Mouse (Mus musculus) liver, postnatal 0 days (tissue): Measurements from ENCODE around the gene Gm8251. TPM values are rescaled to one million over a fixed set of nuclear protein-coding genes. Genes with fewer than 3 reads are reported as not detected.

Experiments used
- ATAC-seq: fragments of 200-750 bp; cut with Nextera tagmentation; 2 replicates; pipeline ENCODE4 v1.8.0; 2017; ENCODE audit warnings: mild to moderate bottlenecking, moderate library complexity
- DNase-seq: peaks from one replicate; pipeline ENCODE4 v3.0.0-alpha.2; 2016
- H3K27ac ChIP-seq: fragments of 300-500 bp; sonication (generic); 2 replicates; pipeline ENCODE4 v1.5.1; 2014; ENCODE audit warnings: antibody characterized with exemption, moderate library complexity, mild to moderate bottlenecking, low read depth
- H3K27me3 ChIP-seq: fragments of 300-500 bp; sonication (generic); 2 replicates; pipeline ENCODE4 v1.6.1; 2014; ENCODE audit warnings: low read length, control low read depth, mixed read lengths; ENCODE audit not compliant: insufficient read depth
- H3K36me3 ChIP-seq: fragments of 300-500 bp; sonication (generic); replicated peaks from 2 replicates; pipeline ENCODE4 v1.6.1; 2014; ENCODE audit warnings: mild to moderate bottlenecking, control low read depth, low read length, moderate library complexity, mixed read lengths; ENCODE audit not compliant: insufficient read depth
- H3K4me1 ChIP-seq: fragments of 300-500 bp; sonication (generic); 2 replicates; pipeline ENCODE4 v1.6.1; 2014; ENCODE audit warnings: antibody characterized with exemption, mild to moderate bottlenecking, control low read depth; ENCODE audit not compliant: insufficient read depth
- H3K4me2 ChIP-seq: fragments of 300-500 bp; sonication (generic); 2 replicates; pipeline ENCODE4 v1.6.1; 2014; ENCODE audit warnings: low read depth, mild to moderate bottlenecking, low read length, moderate library complexity, mixed read lengths
- H3K4me3 ChIP-seq: fragments of 300-500 bp; sonication (generic); 2 replicates; pipeline ENCODE4 v1.5.1; 2014; ENCODE audit warnings: low read depth, low read length
- H3K9ac ChIP-seq: fragments of 300-500 bp; sonication (generic); replicated peaks from 2 replicates; pipeline ENCODE4 v1.6.1; 2014; ENCODE audit warnings: mild to moderate bottlenecking, moderate library complexity
- H3K9me3 ChIP-seq: fragments of 300-500 bp; sonication (generic); 2 replicates; pipeline ENCODE4 v1.6.1; 2016; ENCODE audit warnings: mild to moderate bottlenecking, control low read depth, low read length, mixed read lengths
- CTCF ChIP-seq: sonication (generic); IDR thresholded peaks from 2 replicates; pipeline ENCODE4 v1.5.1; 2016; ENCODE audit warnings: antibody characterized with exemption, low read depth
- EP300 ChIP-seq: IDR thresholded peaks from 2 replicates; pipeline ENCODE4 v1.6.1; 2016; ENCODE audit warnings: antibody characterized with exemption, low read depth, mild to moderate bottlenecking
- WGBS: fragments of 180-500 bp; shearing (Covaris S2); extraction: QIAGEN DNeasy Blood & Tissue Kit; methylation state at CpG from one replicate; pipeline ENCODE4 v1.1.7; 2014; ENCODE audit not compliant: insufficient replicate concordance; 5-methylcytosine and 5-hydroxymethylcytosine counted together
- polyA plus RNA-seq: library from polyadenylated mRNA; unstranded; fragments of >200 nt; fragmentation: Nextera tagmentation; extraction: Ambion mirVana; gene quantifications from 2 replicates; pipeline ENCODE4 v1.2.1, GENCODE M21; 2015

Gene Gm8251
- polyA plus RNA-seq, 1 experiment from 2014 or later, result 0.04 TPM

- H3K36me3 ChIP-seq, result no peaks in the 10 kb centered on the region
- no peak overlapping the region for H3K27ac ChIP-seq
- DNase-seq (no peak), ATAC-seq (no peak)
- H3K9me3 ChIP-seq, result no peaks in the 10 kb centered on the region
- H3K4me1 ChIP-seq, result no peaks in the 10 kb centered on the region
- TF ChIP-seq CTCF, result no peak
- no peak for TF ChIP-seq EP300
- WGBS, result 59% methylated on average over 2 of the region's 2 CpGs
- no peaks in the 10 kb centered on the region for H3K27me3 ChIP-seq
- H3K9ac ChIP-seq, result no peak overlapping the region
- H3K4me2 ChIP-seq, result no peak overlapping the region
- H3K4me3 ChIP-seq, result no peak overlapping the region
Measured at GRCm38 (mm10) chr1:44032213-44032612, 29.5 kb downstream of the Gm8251 start.

- Histone ChIP-seq H3K4me1 (no peaks in the 10 kb centered on the region), H3K27me3 (no peaks in the 10 kb centered on the region), H3K36me3 (no peaks in the 10 kb centered on the region), H3K9me3 (no peaks in the 10 kb centered on the region), H3K4me2 (no peak overlapping the region), H3K27ac (no peak overlapping the region), H3K9ac (no peak overlapping the region), H3K4me3 (no peak overlapping the region)
- TF ChIP-seq EP300, result no peak
- no peak for TF ChIP-seq CTCF
- no peak for DNase-seq
- WGBS, result 82% methylated on average over 1 of the region's 1 CpGs
- ATAC-seq, result no peak
Measured at GRCm38 (mm10) chr1:44027651-44028050, 34.1 kb downstream of the Gm8251 start.

DNA sequence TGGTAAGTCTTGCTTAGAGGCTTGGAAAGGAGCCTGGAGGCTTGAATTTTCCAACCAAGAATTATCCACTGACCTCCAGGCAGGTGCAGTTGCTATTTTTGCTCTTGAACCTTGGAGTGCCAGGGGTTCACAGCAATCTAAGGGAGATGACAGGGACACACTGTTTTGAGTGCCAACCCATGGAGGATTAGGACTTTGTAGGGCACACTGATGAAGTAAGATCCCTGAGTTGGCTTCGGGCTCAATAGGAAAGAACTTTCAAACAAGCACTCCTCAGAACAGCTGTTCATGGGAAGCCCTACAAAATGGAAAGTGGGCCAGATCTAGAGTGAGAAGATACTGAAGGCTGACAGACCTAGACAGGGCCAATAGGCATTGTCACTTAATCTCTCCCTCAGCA lies 39.1 kb downstream of the Gm8251 start:
- Histone ChIP-seq H3K27me3 (no peaks in the 10 kb centered on the region), H3K36me3 (no peaks in the 10 kb centered on the region), H3K4me3 (no peak overlapping the region), H3K9me3 (no peaks in the 10 kb centered on the region), H3K4me1 (no peaks in the 10 kb centered on the region), H3K9ac (no peak overlapping the region), H3K27ac (no peak overlapping the region), H3K4me2 (no peak overlapping the region)
- DNase-seq, result no peak
- ATAC-seq, result no peak
- no peak for TF ChIP-seq CTCF
- TF ChIP-seq EP300, result no peak
- 76% methylated on average over 1 of the region's 1 CpGs for WGBS

DNA sequence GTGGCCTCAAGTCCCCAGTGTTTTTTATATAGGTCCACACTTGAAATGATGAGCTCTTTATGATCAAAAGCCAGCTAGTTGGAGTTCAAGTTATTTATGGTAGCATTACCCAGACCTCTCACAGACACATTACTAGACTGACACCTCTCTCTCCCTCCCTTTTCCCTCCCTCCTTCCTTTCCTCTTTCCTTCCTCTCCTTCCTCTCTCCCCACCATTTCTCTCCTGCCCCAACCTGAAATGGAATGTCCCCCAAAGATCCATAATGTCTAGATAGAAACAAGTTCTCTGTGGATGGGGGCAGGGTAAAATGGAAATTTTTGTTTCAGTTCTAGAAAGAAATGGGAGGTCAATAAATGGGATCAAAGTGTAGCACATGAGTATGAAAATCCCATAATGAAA lies 41.8 kb downstream of the Gm8251 start, which contains the start of gene Mettl21c:
Gene Mettl21c, minus strand, starts transcription at position 101 of the 400 bp plus-strand sequence.
- TF ChIP-seq CTCF (no peak), EP300 (no peak)
- H3K4me2 ChIP-seq, result no peak within 1 kb of the TSS
- no peak for DNase-seq

DNA sequence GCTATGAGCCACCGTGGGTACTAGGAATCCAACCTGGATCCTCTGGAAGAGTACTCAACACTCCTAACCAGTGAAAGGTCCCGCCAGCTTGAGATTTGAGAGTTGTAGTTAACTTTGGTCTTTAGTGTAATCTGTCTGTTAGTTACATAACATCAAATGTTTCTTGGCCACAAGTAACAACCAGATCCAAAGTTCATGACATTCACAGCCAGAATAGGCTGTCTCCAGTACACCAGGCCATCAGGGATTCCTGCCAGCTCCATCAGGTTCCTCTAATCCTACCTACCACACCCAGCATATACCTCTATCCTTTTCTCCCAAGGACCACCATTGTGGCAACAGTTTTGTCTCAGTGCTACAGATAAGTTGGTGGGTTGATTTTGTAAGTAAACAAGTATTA lies 46.2 kb downstream of the Gm8251 start:
- TF ChIP-seq EP300, result no peak
- TF ChIP-seq CTCF, result no peak
- Histone ChIP-seq H3K9ac (no peak overlapping the region), H3K36me3 (no peaks in the 10 kb centered on the region), H3K4me3 (no peak overlapping the region), H3K9me3 (no peaks in the 10 kb centered on the region), H3K27me3 (no peaks in the 10 kb centered on the region), H3K4me1 (no peaks in the 10 kb centered on the region), H3K27ac (no peak overlapping the region), H3K4me2 (no peak overlapping the region)
- ATAC-seq (no peak), DNase-seq (no peak)
- 72% methylated on average over 2 of the region's 2 CpGs for WGBS

More for the DNA sequence above, 41.8 kb downstream of the Gm8251 start, which contains the start of gene Mettl21c:
- H3K27ac ChIP-seq, result no peak within 1 kb of the TSS
- no peak for ATAC-seq
- no peaks in the 10 kb centered on the region for H3K9me3 ChIP-seq
- H3K36me3 ChIP-seq, result no peaks in the 10 kb centered on the region
- H3K4me3 ChIP-seq, result no peak within 1 kb of the TSS
- H3K9ac ChIP-seq, result no peak within 1 kb of the TSS
- H3K4me1 ChIP-seq, result no peaks in the 10 kb centered on the region
- H3K27me3 ChIP-seq, result no peaks in the 10 kb centered on the region

Other genes with a start within 250 kb of the Gm8251 start
- gene Uxs1, start 234.1 kb downstream of the Gm8251 start, polyA plus RNA-seq, result 7.3 and 7.4 TPM in 2 replicates
- 14.8 and 17.8 TPM in 2 replicates for gene Tpp2, start 128.3 kb downstream of the Gm8251 start, polyA plus RNA-seq
- 0.08 and 0.12 TPM in 2 replicates for gene Mettl21c, start 41.9 kb downstream of the Gm8251 start, polyA plus RNA-seq
- 33.9 and 36.9 TPM in 2 replicates for gene Tex30, start 40.5 kb upstream of the Gm8251 start, polyA plus RNA-seq
- 9.3 and 9.8 TPM in 2 replicates for gene Kdelc1, start 56.9 kb upstream of the Gm8251 start, polyA plus RNA-seq
- gene Bivm, start 57.0 kb upstream of the Gm8251 start, polyA plus RNA-seq, result 3.3 and 3.7 TPM in 2 replicates
- 3.6 and 3.9 TPM in 2 replicates for gene Ercc5, start 85.8 kb upstream of the Gm8251 start, polyA plus RNA-seq
- 0.15 TPM in 1 of 2 replicates, not detected in the other for gene Mettl21e, start 157.0 kb upstream of the Gm8251 start, polyA plus RNA-seq